Mouse (Mus musculus) embryonic facial prominence, embryonic 13.5 days (tissue): Measurements from ENCODE around the gene Dip2c. TPM values are rescaled to one million over a fixed set of nuclear protein-coding genes. Genes with fewer than 3 reads are reported as not detected.

ENCODE experiments used
- ATAC-seq: fragments of 200-750 bp; cut with Nextera tagmentation; 2 replicates; pipeline ENCODE4 v1.8.0; 2017; ENCODE audit warnings: low read depth; ENCODE audit not compliant: insufficient number of reproducible peaks, insufficient read depth, low FRiP score, low TSS enrichment
- H3K27ac ChIP-seq: fragments of 300-500 bp; sonication (generic); 2 replicates; pipeline ENCODE4 v1.5.1; 2015; ENCODE audit warnings: moderate library complexity, mild to moderate bottlenecking, inconsistent platforms
- H3K27me3 ChIP-seq: fragments of 300-500 bp; sonication (generic); 2 replicates; pipeline ENCODE4 v1.6.1; 2015; ENCODE audit warnings: mild to moderate bottlenecking, inconsistent platforms
- H3K36me3 ChIP-seq: fragments of 300-500 bp; sonication (generic); 2 replicates; pipeline ENCODE4 v1.6.1; 2015; ENCODE audit warnings: mild to moderate bottlenecking, inconsistent platforms
- H3K4me1 ChIP-seq: fragments of 300-500 bp; sonication (generic); 2 replicates; pipeline ENCODE4 v1.6.1; 2015; ENCODE audit warnings: inconsistent platforms
- H3K4me2 ChIP-seq: fragments of 300-500 bp; sonication (generic); 2 replicates; pipeline ENCODE4 v1.6.1; 2015; ENCODE audit warnings: moderate library complexity, mild to moderate bottlenecking, inconsistent platforms
- H3K4me3 ChIP-seq: fragments of 300-500 bp; sonication (generic); 2 replicates; pipeline ENCODE4 v1.5.1; 2015; ENCODE audit warnings: mild to moderate bottlenecking, inconsistent platforms
- H3K9ac ChIP-seq: fragments of 300-500 bp; sonication (generic); 2 replicates; pipeline ENCODE4 v1.6.1; 2015; ENCODE audit warnings: mild to moderate bottlenecking, inconsistent platforms
- H3K9me3 ChIP-seq: fragments of 300-500 bp; sonication (generic); 2 replicates; pipeline ENCODE4 v1.6.1; 2016; ENCODE audit warnings: inconsistent platforms
- WGBS: fragments of 180-500 bp; shearing (Covaris S2); methylation state at CpG from one replicate; pipeline ENCODE4 v1.1.7; 2015; ENCODE audit warnings: mixed read lengths; 5-methylcytosine and 5-hydroxymethylcytosine counted together
- polyA plus RNA-seq: library from polyadenylated mRNA; unstranded; fragments of >200 nt; fragmentation: Nextera tagmentation; extraction: Ambion mirVana; gene quantifications from 2 replicates; pipeline ENCODE4 v1.2.1, GENCODE M21; 2015

Dip2c gene
- polyA plus RNA-seq, 1 experiment from 2014 or later: 5.6 TPM

DNA sequence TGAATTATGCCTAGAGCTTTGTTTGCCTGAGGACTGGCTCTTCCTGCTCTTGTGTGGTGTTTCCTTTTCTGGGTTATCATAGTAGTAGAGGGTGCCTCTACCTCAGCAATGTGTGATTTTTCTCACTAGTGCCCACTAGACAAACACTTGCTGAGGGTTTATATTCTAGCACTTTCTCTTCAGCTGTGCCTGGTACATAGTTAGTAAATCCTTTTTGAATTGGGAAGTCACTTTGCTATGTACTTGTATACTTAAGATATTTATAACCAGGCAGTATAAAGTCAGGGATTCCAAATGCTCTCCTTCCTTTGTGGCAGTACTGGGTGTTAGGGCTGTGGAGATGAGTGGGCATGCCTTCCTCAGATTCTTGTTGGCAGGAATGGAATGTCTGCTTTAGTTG lies 56.9 kb downstream of the Dip2c start:
- no peak overlapping the region for H3K4me2 ChIP-seq
- H3K27me3 ChIP-seq: no peaks in the 10 kb centered on the region
- H3K4me3 ChIP-seq: no peak overlapping the region
- H3K9me3 ChIP-seq: no peaks in the 10 kb centered on the region
- no peaks in the 10 kb centered on the region for H3K36me3 ChIP-seq
- ATAC-seq: no peak
- H3K9ac ChIP-seq: no peak overlapping the region
- H3K4me1 ChIP-seq: peaks cover 10% of the 10 kb centered on the region
- H3K27ac ChIP-seq: no peak overlapping the region

DNA sequence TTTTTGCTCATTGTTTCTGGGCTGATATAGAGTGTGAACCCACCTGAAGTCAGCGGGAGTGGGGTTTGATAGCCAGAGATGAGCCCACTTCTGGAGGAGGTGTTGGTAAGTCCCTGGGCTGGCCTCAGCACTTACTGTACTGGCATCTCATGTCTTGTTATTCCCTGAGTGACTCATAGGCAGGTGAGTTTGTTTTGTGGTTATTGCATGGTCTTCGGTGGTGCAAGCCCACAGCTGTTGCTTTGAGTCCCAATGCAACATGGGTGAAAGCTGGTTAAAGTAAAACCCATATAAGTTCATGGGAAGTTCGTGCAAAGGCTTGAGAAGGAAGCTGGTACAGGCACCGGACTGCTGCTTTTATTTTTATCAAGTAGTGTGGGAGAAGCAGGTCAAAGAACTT lies 64.0 kb downstream of the Dip2c start:
- H3K27ac ChIP-seq: no peak overlapping the region
- H3K9me3 ChIP-seq: no peaks in the 10 kb centered on the region
- no peak overlapping the region for H3K4me2 ChIP-seq
- WGBS: 94% methylated on average over 4 of the region's 4 CpGs
- no peak overlapping the region for H3K9ac ChIP-seq
- no peak for ATAC-seq
- H3K36me3 ChIP-seq: no peaks in the 10 kb centered on the region
- H3K27me3 ChIP-seq: no peaks in the 10 kb centered on the region
- H3K4me3 ChIP-seq: no peak overlapping the region
- no peaks in the 10 kb centered on the region for H3K4me1 ChIP-seq

DNA sequence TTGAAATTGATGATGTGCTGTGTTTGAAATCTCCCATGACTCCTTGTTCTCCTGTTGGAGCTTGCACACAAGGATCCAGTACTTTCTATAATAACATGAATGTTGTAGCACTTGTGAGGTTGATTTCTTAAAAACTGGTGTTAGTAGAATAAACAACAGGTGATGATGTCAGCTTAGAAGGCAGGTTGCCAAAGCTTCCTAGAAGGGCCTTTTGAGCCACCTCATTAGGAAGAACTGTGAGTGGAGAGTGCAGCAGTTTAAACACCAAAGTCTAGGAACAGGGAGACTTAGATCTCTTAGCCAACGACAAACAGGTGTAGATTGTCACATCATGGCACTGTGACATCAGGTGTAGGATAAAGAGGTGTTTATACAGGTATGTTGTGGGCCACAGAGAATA lies 66.4 kb downstream of the Dip2c start:
- ATAC-seq: no peak
- WGBS: 81% methylated on average over 1 of the region's 1 CpGs
- Histone ChIP-seq H3K9me3 (no peaks in the 10 kb centered on the region), H3K4me1 (no peaks in the 10 kb centered on the region), H3K4me3 (no peak overlapping the region), H3K36me3 (no peaks in the 10 kb centered on the region), H3K27ac (no peak overlapping the region), H3K4me2 (no peak overlapping the region), H3K27me3 (no peaks in the 10 kb centered on the region), H3K9ac (no peak overlapping the region)

DNA sequence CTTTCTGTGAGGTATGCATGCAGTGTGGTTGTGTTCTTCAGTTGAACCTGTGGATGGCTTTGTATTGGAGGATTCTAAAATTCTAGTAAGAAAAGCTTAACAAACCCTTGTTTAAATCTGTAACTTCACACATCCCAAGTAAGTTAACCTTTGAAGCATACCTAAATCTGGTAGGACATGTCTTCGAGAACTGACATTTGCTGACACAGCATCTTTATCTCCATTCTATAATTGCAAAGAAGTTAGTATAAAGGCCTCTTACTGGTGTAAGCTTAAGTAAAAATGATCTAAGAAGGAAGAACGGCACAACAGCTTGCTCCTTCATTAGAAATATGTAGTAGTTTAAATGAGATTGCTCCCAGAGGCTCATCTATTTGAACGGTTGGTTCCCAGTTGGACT lies 71.1 kb downstream of the Dip2c start:
- no peaks in the 10 kb centered on the region for H3K36me3 ChIP-seq
- H3K4me1 ChIP-seq: peaks cover 14% of the 10 kb centered on the region
- no peaks in the 10 kb centered on the region for H3K27me3 ChIP-seq
- no peak overlapping the region for H3K4me3 ChIP-seq
- H3K9ac ChIP-seq: no peak overlapping the region
- WGBS: 85% methylated on average over 3 of the region's 3 CpGs
- ATAC-seq: no peak
- H3K4me2 ChIP-seq: no peak overlapping the region
- no peaks in the 10 kb centered on the region for H3K9me3 ChIP-seq
- H3K27ac ChIP-seq: no peak overlapping the region

DNA sequence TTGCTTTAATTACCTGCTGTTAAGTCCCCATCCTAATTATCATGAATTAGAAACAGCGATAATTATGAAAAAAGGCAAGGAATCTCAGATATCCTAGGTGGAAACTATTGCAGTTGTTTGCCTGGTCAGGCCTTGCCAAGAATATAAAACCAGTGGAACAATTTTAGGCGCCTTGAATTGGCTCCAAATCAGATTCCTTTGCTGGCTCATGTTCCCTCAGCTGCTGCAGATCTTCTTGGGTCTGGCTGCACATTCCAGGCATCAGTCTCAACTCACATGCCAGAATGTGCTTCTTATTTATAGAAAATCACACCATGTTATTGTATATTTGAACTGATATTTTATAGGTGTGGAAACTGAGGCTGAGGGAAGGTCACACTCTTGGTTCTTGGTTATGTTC lies 74.3 kb downstream of the Dip2c start:
- peak overlapping the region; percentile 17; the same call in 1 of the 2 replicates for H3K27ac ChIP-seq
- ATAC-seq: no peak

DNA sequence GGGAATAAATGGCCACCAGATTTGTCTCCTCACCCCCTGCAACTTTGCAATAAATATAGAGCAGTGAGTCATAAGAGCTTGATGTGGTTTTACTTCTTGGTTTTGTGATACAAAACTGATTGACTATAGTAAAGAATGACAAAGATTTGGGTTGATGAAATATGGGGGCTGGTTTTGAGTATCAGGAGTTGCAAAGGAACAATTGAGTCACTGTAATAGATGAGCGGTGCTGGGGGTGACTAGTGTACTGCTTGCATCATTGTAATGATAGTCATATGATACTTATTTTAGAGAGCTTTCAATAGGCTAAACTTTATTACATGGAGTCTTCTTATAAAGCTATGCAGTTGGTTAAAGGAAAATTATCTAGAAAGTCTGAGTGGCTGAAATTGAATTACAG lies 77.6 kb downstream of the Dip2c start:
- Histone ChIP-seq H3K27ac (no peak overlapping the region), H3K4me3 (no peak overlapping the region), H3K36me3 (no peaks in the 10 kb centered on the region), H3K9ac (no peak overlapping the region), H3K4me2 (no peak overlapping the region), H3K4me1 (peaks cover 21% of the 10 kb centered on the region), H3K9me3 (no peaks in the 10 kb centered on the region), H3K27me3 (no peaks in the 10 kb centered on the region)
- ATAC-seq: no peak
- 68% methylated on average over 1 of the region's 1 CpGs for WGBS

More for the DNA sequence above, 74.3 kb downstream of the Dip2c start:
- no peak overlapping the region for H3K9ac ChIP-seq
- no peaks in the 10 kb centered on the region for H3K36me3 ChIP-seq
- H3K4me3 ChIP-seq: no peak overlapping the region
- peaks cover 21% of the 10 kb centered on the region for H3K4me1 ChIP-seq
- WGBS: 56% methylated on average over 2 of the region's 2 CpGs
- H3K4me2 ChIP-seq: no peak overlapping the region
- H3K9me3 ChIP-seq: no peaks in the 10 kb centered on the region
- no peaks in the 10 kb centered on the region for H3K27me3 ChIP-seq

DNA sequence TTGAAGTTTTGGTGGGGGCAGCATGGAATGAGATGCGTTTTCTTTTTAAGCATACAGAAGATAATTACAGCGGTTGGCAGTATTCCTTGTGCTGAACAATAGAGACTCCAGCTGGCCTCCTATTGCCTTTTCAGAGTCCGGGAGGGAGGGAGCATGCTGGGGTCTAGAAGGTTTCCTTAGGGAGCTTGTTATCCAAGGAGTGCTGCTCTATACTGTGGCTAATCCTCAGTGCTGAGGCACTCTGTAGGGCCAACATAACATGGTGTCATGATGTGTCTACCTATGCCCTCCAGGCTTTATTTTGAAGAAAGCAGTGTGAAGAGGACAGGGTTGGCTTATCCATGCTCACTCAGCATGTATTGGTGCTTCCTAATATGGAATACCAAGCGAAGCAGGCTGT lies 79.0 kb downstream of the Dip2c start:
- no peak overlapping the region for H3K4me2 ChIP-seq
- no peak overlapping the region for H3K27ac ChIP-seq
- no peaks in the 10 kb centered on the region for H3K9me3 ChIP-seq
- no peak for ATAC-seq
- WGBS: 45% methylated on average over 4 of the region's 4 CpGs
- H3K27me3 ChIP-seq: no peaks in the 10 kb centered on the region
- H3K4me3 ChIP-seq: no peak overlapping the region
- H3K9ac ChIP-seq: no peak overlapping the region
- peaks cover 15% of the 10 kb centered on the region for H3K4me1 ChIP-seq
- H3K36me3 ChIP-seq: no peaks in the 10 kb centered on the region

DNA sequence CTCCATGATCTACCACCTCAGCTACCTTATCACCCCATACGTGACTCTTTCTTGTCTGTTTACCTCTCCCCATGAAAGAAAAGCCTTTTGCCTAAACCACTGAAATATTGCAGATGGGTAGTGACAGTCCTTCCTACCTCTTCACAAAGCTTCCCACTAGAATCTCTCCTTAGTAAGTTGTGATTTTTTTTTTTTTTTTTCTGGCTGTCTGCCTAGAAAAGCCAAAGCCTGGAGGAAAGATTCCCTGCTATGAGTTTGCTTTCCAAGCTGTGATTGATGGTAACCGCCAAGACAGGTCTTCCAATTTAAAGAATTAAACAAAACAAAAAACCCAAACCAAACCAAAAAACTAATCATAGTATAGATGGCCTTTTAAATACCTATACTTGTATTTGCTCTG lies 85.1 kb downstream of the Dip2c start:
- no peaks in the 10 kb centered on the region for H3K36me3 ChIP-seq
- H3K4me3 ChIP-seq: no peak overlapping the region
- H3K9me3 ChIP-seq: no peaks in the 10 kb centered on the region
- H3K27me3 ChIP-seq: no peaks in the 10 kb centered on the region
- no peak overlapping the region for H3K4me2 ChIP-seq
- peaks cover 3% of the 10 kb centered on the region; the same call in 1 of the 2 replicates for H3K4me1 ChIP-seq
- 68% methylated on average over 2 of the region's 2 CpGs for WGBS
- H3K9ac ChIP-seq: no peak overlapping the region
- no peak overlapping the region for H3K27ac ChIP-seq
- no peak for ATAC-seq

DNA sequence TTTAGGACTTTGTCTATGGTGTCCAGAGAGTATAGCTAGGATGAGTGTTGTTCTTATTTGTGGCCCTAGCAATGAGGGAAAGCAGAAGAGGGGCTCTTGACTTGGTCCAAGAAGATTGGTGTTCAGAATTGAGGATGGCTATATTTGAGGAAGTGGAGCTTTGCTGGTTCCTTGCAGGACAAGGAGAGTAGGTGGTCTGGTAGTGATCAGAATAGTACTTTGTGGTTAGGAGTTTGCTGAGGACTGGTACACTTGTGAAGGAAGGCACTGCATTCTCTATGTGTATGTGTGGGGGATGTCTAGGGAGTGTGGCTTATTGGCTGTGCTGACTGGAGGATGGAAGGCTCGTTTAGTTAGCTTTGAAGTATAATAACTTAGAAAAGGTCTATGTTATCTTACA lies 95.1 kb downstream of the Dip2c start:
- H3K36me3 ChIP-seq: no peaks in the 10 kb centered on the region
- H3K9me3 ChIP-seq: no peaks in the 10 kb centered on the region
- ATAC-seq: no peak
- H3K9ac ChIP-seq: no peak overlapping the region
- H3K4me1 ChIP-seq: no peaks in the 10 kb centered on the region
- no peak overlapping the region for H3K27ac ChIP-seq
- H3K4me3 ChIP-seq: no peak overlapping the region
- no peak overlapping the region for H3K4me2 ChIP-seq
- WGBS: 70% methylated on average over 1 of the region's 1 CpGs
- no peaks in the 10 kb centered on the region for H3K27me3 ChIP-seq

DNA sequence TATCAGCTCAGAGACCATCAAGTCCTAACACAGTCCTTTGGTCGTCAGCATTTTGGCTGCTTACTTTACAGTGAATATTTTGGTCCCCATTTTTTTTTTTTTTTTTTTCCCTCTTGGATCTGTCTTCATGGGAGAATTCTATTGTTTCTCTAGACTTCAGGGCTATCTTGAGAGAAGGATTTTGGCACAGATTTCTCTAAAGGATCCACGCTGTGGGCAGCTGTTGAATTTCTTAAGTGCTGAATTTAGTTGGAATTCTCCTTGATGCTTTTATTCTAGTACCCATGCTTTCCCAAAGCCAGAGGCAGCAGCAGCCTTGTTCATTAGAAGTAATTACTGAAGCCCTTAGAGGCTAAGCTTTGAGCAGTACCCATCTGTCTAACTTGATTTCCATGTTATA lies 100.8 kb downstream of the Dip2c start:
- Histone ChIP-seq H3K4me2 (no peak overlapping the region), H3K27me3 (no peaks in the 10 kb centered on the region), H3K27ac (no peak overlapping the region), H3K9me3 (no peaks in the 10 kb centered on the region), H3K9ac (no peak overlapping the region), H3K4me1 (0 out of 2 replicates have a peak, but pooled peaks cover 2% of the 10 kb centered on the region), H3K4me3 (no peak overlapping the region), H3K36me3 (no peaks in the 10 kb centered on the region)
- no peak for ATAC-seq
- WGBS: 58% methylated on average over 2 of the region's 2 CpGs

DNA sequence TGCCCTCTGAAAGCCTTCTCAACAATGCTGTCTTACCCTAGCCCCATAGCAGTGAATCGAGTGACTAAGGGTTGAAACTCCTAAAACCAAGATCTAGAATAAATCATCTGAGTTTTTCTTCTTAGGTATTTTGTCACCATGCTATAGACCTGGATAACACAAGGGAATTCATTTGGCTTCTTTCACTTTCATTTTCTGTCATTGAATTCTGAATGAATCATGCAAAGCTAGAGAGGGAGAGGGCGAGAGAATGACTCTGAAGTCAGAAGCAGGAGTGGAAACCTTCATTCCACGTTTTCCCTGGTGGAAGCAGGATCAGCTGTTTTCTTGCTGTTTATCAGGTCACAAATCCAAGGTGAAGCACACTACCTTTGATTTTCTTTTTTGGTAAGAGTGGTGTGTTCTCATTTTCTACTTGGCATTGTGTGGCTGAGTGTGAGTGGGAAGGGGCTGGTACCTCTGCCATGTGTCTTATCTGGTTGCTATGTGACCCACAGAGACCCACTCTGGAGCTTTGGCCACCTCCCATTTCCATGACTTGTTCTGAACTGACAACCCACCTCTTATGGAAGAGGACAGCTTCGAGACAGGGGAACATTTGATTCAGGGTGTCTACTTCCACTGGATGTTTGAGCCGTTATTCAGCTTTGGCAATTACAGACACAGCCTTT lies 104.5 kb downstream of the Dip2c start:
- Histone ChIP-seq H3K27me3 (no peaks in the 10 kb centered on the region), H3K4me1 (0 out of 2 replicates have a peak, but pooled peaks cover 2% of the 10 kb centered on the region), H3K4me2 (no peak overlapping the region), H3K9ac (no peak overlapping the region), H3K36me3 (no peaks in the 10 kb centered on the region), H3K27ac (no peak overlapping the region), H3K9me3 (no peaks in the 10 kb centered on the region), H3K4me3 (no peak overlapping the region)
- ATAC-seq: no peak
- 85% methylated on average over 5 of the region's 5 CpGs for WGBS

DNA sequence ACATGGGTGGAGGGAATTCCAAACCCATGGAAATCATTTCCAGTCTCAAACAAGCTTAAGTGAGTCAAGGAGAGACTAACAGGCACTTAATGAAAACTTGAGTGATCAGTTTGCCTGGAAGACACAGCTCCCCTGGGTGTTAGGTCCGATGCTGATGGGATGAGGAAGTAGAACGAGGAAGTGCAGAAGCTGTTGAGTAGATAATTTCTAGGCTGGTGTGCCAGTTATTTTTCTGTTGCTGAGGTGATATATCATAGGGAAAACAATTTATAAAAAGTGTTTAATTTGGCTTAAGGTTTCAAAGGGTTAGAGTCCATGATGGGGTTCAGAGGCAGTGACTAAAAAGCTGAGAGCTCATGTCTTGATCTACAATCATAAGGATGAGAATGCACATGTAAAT lies 111.7 kb downstream of the Dip2c start:
- 0 out of 2 replicates have a peak, but pooled peaks cover 3% of the 10 kb centered on the region for H3K9me3 ChIP-seq
- H3K27me3 ChIP-seq: no peaks in the 10 kb centered on the region
- H3K36me3 ChIP-seq: no peaks in the 10 kb centered on the region
- ATAC-seq: no peak
- 91% methylated on average over 2 of the region's 2 CpGs for WGBS
- no peak overlapping the region for H3K9ac ChIP-seq
- no peaks in the 10 kb centered on the region for H3K4me1 ChIP-seq
- no peak overlapping the region for H3K27ac ChIP-seq
- H3K4me3 ChIP-seq: no peak overlapping the region
- no peak overlapping the region for H3K4me2 ChIP-seq
